Comparison of ENCODE assay signal across 11 mouse cellular contexts in genomic region chr4:41304302-41304701, GRCm38 (mm10). TPM values are rescaled to one million over a fixed set of nuclear protein-coding genes. Genes with fewer than 3 reads are reported as not detected.
DNase-seq lines count a peak whose midpoint lies in the region; ATAC-seq and TF ChIP-seq lines count a peak whose summit lies in the region.
"Had no signal": no experiment of that assay in that cellular context is flagged by ENCODE, and none has a peak within 500 bp of the region (broad histone marks: within the 10 kb centered on the region; RNA-seq: fewer than 3 reads in every experiment).

No protein-coding gene starts in this region.

- no peak for TF ChIP-seq POLR2A in bone marrow, adult 2 months (IDR thresholded peaks at IDR 0.05; ENCODE audit: borderline replicate concordance, control insufficient read depth, low read depth, low read length)

- TF ChIP-seq CTCF in bone marrow, adult 2 months (IDR thresholded peaks at IDR 0.05; ENCODE audit: control insufficient read depth, insufficient read depth, low read length): no peak

- WGBS in bone marrow, adult 2 months: under 1% methylated on average over 3 of the region's 3 CpGs

- peak overlapping the region; percentile 26 for H3K27ac ChIP-seq in bone marrow, adult 2 months (ENCODE audit: control insufficient read depth, insufficient read depth, low read depth, low read length, poor library complexity)
- H3K27ac ChIP-seq: embryonic facial prominence, embryonic 12.5 days; lung, embryonic 15.5 days had no signal

- peak; percentile 62 for ATAC-seq in megakaryocyte progenitor cell, adult 5-6 weeks (replicated peaks; ENCODE audit: poor library complexity)

- no peak overlapping the region for H3K4me3 ChIP-seq in bone marrow, adult 2 months (replicated peaks; ENCODE audit: control insufficient read depth, low read depth, low read length)
- H3K4me3 ChIP-seq: embryonic facial prominence, embryonic 12.5 days; lung, embryonic 15.5 days had no signal

- peaks cover 14% of the 10 kb centered on the region for H3K4me1 ChIP-seq in bone marrow, adult 2 months (ENCODE audit: control insufficient read depth, insufficient read depth, low read length)
- H3K4me1 ChIP-seq: embryonic facial prominence, embryonic 12.5 days; lung, embryonic 15.5 days had no signal

- intact Hi-C loops in left cerebral cortex, postnatal 25 days (cut with DNase I): no loop called here

- DNase-seq in cerebellum, adult 9-11 months: peak; percentile 18
- DNase-seq in cerebellum, adult 9-10 months: no peak
- peak; percentile 20 to 69 for DNase-seq in left cerebral cortex, postnatal 25 days (ENCODE audit: low spot score in 2 of 2)
- no peak for DNase-seq in left cerebral cortex, adult 8-10 months (ENCODE audit: low spot score in 2 of 2)
- no peak for DNase-seq in yolk sac, embryonic 10.5 days (ENCODE audit: low spot score)
- no peak for DNase-seq in spleen, adult 12 weeks (ENCODE audit: low spot score)
- DNase-seq: kidney, adult 9 months had no signal

RNA-seq across cellular contexts. Expression of gene Dcaf12, which starts 10.4 kb away (rescaled TPM):
- total RNA-seq in left cerebral cortex, postnatal 25 days (2021): 10 to 100 TPM; 46.1 to 48.0 TPM
- total RNA-seq in left cerebral cortex, adult 8-10 months (2022): 10 to 100 TPM; 37.5 to 39.5 (median 38.6) TPM
- polyA plus RNA-seq in bone marrow, adult 2 months (2011; ENCODE audit: insufficient read depth, insufficient read length, low replicate concordance, missing spikeins): 76.7 and 82.1 TPM in 2 replicates
- total RNA-seq in megakaryocyte progenitor cell, adult 5-6 weeks (2015): 32.5 and 38.9 TPM in 2 replicates
- 28.5 and 31.3 TPM in 2 replicates for total RNA-seq in megakaryocyte progenitor cell, adult 5-6 weeks (2017)

RNA-seq across cellular contexts. Expression of gene Ubap2, which starts 29.4 kb away (rescaled TPM):
- total RNA-seq in left cerebral cortex, postnatal 25 days (2021): 10 to 100 TPM; 36.6 to 46.2 TPM
- total RNA-seq in left cerebral cortex, adult 8-10 months (2022): 10 to 100 TPM; 38.8 to 46.3 (median 45.3) TPM
- polyA plus RNA-seq in bone marrow, adult 2 months (2011; ENCODE audit: insufficient read depth, insufficient read length, low replicate concordance, missing spikeins): 30.9 and 64.5 TPM in 2 replicates
- total RNA-seq in megakaryocyte progenitor cell, adult 5-6 weeks (2015): 63.9 and 73.0 TPM in 2 replicates
- 21.0 and 22.8 TPM in 2 replicates for total RNA-seq in megakaryocyte progenitor cell, adult 5-6 weeks (2017)

RNA-seq across cellular contexts. Expression of gene Ubap1, which starts 44.5 kb away (rescaled TPM):
- 10 to 100 TPM; 47.5 to 48.4 TPM for total RNA-seq in left cerebral cortex, postnatal 25 days (2021)
- 10 to 100 TPM; 45.2 to 54.3 (median 49.9) TPM for total RNA-seq in left cerebral cortex, adult 8-10 months (2022)
- 37.4 and 67.8 TPM in 2 replicates for polyA plus RNA-seq in bone marrow, adult 2 months (2011; ENCODE audit: insufficient read depth, insufficient read length, low replicate concordance, missing spikeins)
- 21.1 and 28.6 TPM in 2 replicates for total RNA-seq in megakaryocyte progenitor cell, adult 5-6 weeks (2015)
- 23.2 and 27.4 TPM in 2 replicates for total RNA-seq in megakaryocyte progenitor cell, adult 5-6 weeks (2017)

Comparison
In these comparisons a context has a peak if more than half of its experiments do, and no peak if none do; other contexts are left out.
1. DNase-seq: peak in cerebellum, adult 9-11 months (single experiment) and left cerebral cortex, postnatal 25 days (2 of 2); none in cerebellum, adult 9-10 months (single experiment), left cerebral cortex, adult 8-10 months (0 of 2), yolk sac, embryonic 10.5 days (single experiment) and spleen, adult 12 weeks (single experiment).